Mouse (Mus musculus) midbrain, postnatal 0 days (tissue): ENCODE results near the gene Xrcc2. TPM values are rescaled to one million over a fixed set of nuclear protein-coding genes. Genes with fewer than 3 reads are reported as not detected.

Experiments
- ATAC-seq: fragments of 200-750 bp; cut with Nextera tagmentation; 2 replicates; pipeline ENCODE4 v1.8.0; 2017; ENCODE audit warnings: moderate number of reproducible peaks, mild to moderate bottlenecking, moderate TSS enrichment, moderate library complexity; ENCODE audit not compliant: low FRiP score
- DNase-seq: peaks from one replicate; pipeline ENCODE4 v3.0.0-alpha.2; 2015; ENCODE audit warnings: low spot score
- H3K27ac ChIP-seq: fragments of 300-500 bp; sonication (generic); 2 replicates; pipeline ENCODE4 v1.5.1; 2014; ENCODE audit warnings: low read depth, mild to moderate bottlenecking, low read length, mixed read lengths
- H3K27me3 ChIP-seq: fragments of 300-500 bp; sonication (generic); 2 replicates; pipeline ENCODE4 v1.6.1; 2014; ENCODE audit warnings: low read length, control low read depth, mixed read lengths; ENCODE audit not compliant: insufficient read depth
- H3K36me3 ChIP-seq: fragments of 300-500 bp; sonication (generic); 2 replicates; pipeline ENCODE4 v1.6.1; 2014; ENCODE audit warnings: low read length, control low read depth, mixed read lengths; ENCODE audit not compliant: insufficient read depth
- H3K4me1 ChIP-seq: fragments of 300-500 bp; sonication (generic); 2 replicates; pipeline ENCODE4 v1.6.1; 2014; ENCODE audit warnings: mild to moderate bottlenecking, control low read depth, antibody characterized with exemption, low read length, mixed read lengths; ENCODE audit not compliant: insufficient read depth
- H3K4me2 ChIP-seq: fragments of 300-500 bp; sonication (generic); 2 replicates; pipeline ENCODE4 v1.6.1; 2014; ENCODE audit warnings: low read depth, mild to moderate bottlenecking, low read length, mixed read lengths; ENCODE audit not compliant: poor library complexity, severe bottlenecking
- H3K4me3 ChIP-seq: fragments of 300-500 bp; sonication (generic); 2 replicates; pipeline ENCODE4 v1.5.1; 2014; ENCODE audit warnings: low read depth, mild to moderate bottlenecking, low read length, moderate library complexity
- H3K9ac ChIP-seq: fragments of 300-500 bp; sonication (generic); replicated peaks from 2 replicates; pipeline ENCODE4 v1.6.1; 2014; ENCODE audit warnings: mild to moderate bottlenecking, low read length, moderate library complexity, mixed read lengths; ENCODE audit not compliant: poor library complexity, severe bottlenecking
- H3K9me3 ChIP-seq: fragments of 300-500 bp; sonication (generic); 2 replicates; pipeline ENCODE4 v1.6.1; 2016; ENCODE audit warnings: low read length, control low read depth
- CTCF ChIP-seq: IDR thresholded peaks from 2 replicates; pipeline ENCODE4 v1.5.1; 2016; ENCODE audit warnings: antibody characterized with exemption, mild to moderate bottlenecking
- WGBS: fragments of 180-500 bp; shearing (Covaris S2); extraction: QIAGEN DNeasy Blood & Tissue Kit; methylation state at CpG from one replicate; pipeline ENCODE4 v1.1.7; 2014; 5-methylcytosine and 5-hydroxymethylcytosine counted together
- polyA plus RNA-seq: library from polyadenylated mRNA; unstranded; fragments of >200 nt; fragmentation: Nextera tagmentation; extraction: Ambion mirVana; gene quantifications from 2 replicates; pipeline ENCODE4 v1.2.1, GENCODE M21; 2015
- total RNA-seq: library from RNA; depleted of rRNA; stranded (reverse); fragments of >200 nt; gene quantifications from 2 replicates; pipeline ENCODE4 v1.2.3, GENCODE M21; 2014

Xrcc2 gene
- total and polyA plus RNA-seq, 2 experiments from 2014 or later = 4.8 to 7.4 TPM

GRCm38 (mm10) chr5:25666684-25667083, 38.9 kb downstream of the Xrcc2 start:
- H3K4me2 ChIP-seq = no peak overlapping the region
- ATAC-seq (no peak), DNase-seq (no peak)
- no peak overlapping the region for H3K4me3 ChIP-seq
- no peak for TF ChIP-seq CTCF
- H3K27ac ChIP-seq = no peak overlapping the region
- no peaks in the 10 kb centered on the region for H3K4me1 ChIP-seq
- WGBS = 87% methylated on average over 9 of the region's 9 CpGs
- no peak overlapping the region for H3K9ac ChIP-seq
- no peaks in the 10 kb centered on the region for H3K27me3 ChIP-seq
- no peaks in the 10 kb centered on the region for H3K9me3 ChIP-seq
- no peaks in the 10 kb centered on the region for H3K36me3 ChIP-seq

GRCm38 (mm10) chr5:25666108-25666507, 39.5 kb downstream of the Xrcc2 start:
- Histone ChIP-seq H3K36me3 (no peaks in the 10 kb centered on the region), H3K4me2 (no peak overlapping the region), H3K27ac (no peak overlapping the region), H3K4me3 (no peak overlapping the region), H3K9me3 (no peaks in the 10 kb centered on the region), H3K4me1 (no peaks in the 10 kb centered on the region), H3K9ac (no peak overlapping the region), H3K27me3 (no peaks in the 10 kb centered on the region)
- DNase-seq (peak; percentile 45), ATAC-seq (no peak)
- 32% methylated on average over 4 of the region's 4 CpGs for WGBS
- no peak for TF ChIP-seq CTCF

- no peak for DNase-seq
- ATAC-seq = no peak
- Histone ChIP-seq H3K27ac (no peak overlapping the region), H3K27me3 (no peaks in the 10 kb centered on the region), H3K4me1 (no peaks in the 10 kb centered on the region), H3K4me3 (no peak overlapping the region), H3K4me2 (no peak overlapping the region), H3K9me3 (no peaks in the 10 kb centered on the region), H3K9ac (no peak overlapping the region), H3K36me3 (no peaks in the 10 kb centered on the region)
- 77% methylated on average over 10 of the region's 10 CpGs for WGBS
- TF ChIP-seq CTCF = no peak
Measured at GRCm38 (mm10) chr5:25665516-25665915, 40.1 kb downstream of the Xrcc2 start.

GRCm38 (mm10) chr5:25663165-25663564, 42.5 kb downstream of the Xrcc2 start:
- Histone ChIP-seq H3K9me3 (no peaks in the 10 kb centered on the region), H3K9ac (no peak overlapping the region), H3K27ac (no peak overlapping the region), H3K4me2 (no peak overlapping the region), H3K27me3 (no peaks in the 10 kb centered on the region), H3K4me1 (no peaks in the 10 kb centered on the region), H3K36me3 (no peaks in the 10 kb centered on the region), H3K4me3 (no peak overlapping the region)
- DNase-seq = no peak
- 70% methylated on average over 2 of the region's 2 CpGs for WGBS
- TF ChIP-seq CTCF = no peak
- ATAC-seq = no peak

DNA sequence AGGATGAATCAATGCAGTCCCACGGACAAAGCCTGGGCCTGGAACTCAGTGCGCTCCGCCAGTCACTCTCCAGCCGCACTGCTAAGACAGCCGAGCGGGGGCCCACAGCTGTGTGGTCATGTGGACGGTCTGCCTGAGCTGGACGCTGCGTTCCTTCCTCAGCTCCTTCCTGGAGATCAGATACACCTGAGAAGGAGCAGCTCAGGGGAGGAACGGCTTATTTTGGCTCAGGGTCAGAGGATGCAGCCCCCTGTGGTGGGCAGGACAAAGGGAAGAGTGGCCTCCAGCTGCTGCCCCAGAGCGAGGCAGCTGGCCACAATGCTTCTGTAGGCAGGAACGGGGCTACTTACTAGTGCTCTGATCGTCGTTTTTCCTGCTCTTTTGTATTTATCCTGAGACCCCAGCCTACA, 51.0 kb downstream of the Xrcc2 start:
- ATAC-seq = no peak
- Histone ChIP-seq H3K9ac (0 out of 2 replicates have a peak overlapping the region, but pooled peaks have one; percentile 8), H3K4me2 (peak overlapping the region; percentile 36), H3K4me1 (peaks cover 5% of the 10 kb centered on the region; the same call in 1 of the 2 replicates), H3K9me3 (no peaks in the 10 kb centered on the region), H3K27ac (no peak overlapping the region), H3K36me3 (no peaks in the 10 kb centered on the region), H3K4me3 (0 out of 2 replicates have a peak overlapping the region, but pooled peaks have one; percentile 6), H3K27me3 (no peaks in the 10 kb centered on the region)
- no peak for DNase-seq
- no peak for TF ChIP-seq CTCF
- 6% methylated on average over 14 of the region's 14 CpGs for WGBS

DNA sequence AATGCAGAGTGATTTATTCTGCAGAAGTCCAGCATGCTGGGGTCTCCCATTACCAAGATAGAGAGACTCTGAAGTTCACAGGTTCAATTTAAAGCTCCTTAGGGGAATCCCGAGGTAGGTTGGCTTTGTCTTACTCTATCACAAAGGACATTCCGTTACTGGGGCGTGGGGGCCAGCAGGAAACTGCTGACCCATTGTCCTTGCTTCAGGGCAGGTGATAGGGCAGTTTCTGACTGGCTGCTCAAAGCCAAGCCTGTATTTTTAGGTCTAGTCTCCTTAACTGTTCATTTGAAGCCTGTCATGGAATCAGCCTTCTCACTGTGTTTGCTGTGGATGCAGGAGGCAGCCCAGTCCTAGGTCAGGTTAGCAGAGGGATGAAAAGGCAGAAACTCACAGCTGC, 52.2 kb downstream of the Xrcc2 start:
- WGBS = 30% methylated on average over 3 of the region's 3 CpGs
- ATAC-seq (no peak), DNase-seq (no peak)
- Histone ChIP-seq H3K36me3 (no peaks in the 10 kb centered on the region), H3K4me1 (peaks cover 5% of the 10 kb centered on the region; the same call in 1 of the 2 replicates), H3K9ac (no peak overlapping the region), H3K27ac (no peak overlapping the region), H3K4me3 (no peak overlapping the region), H3K9me3 (no peaks in the 10 kb centered on the region), H3K4me2 (no peak overlapping the region), H3K27me3 (no peaks in the 10 kb centered on the region)
- TF ChIP-seq CTCF = no peak
